Mouse (Mus musculus): ENCODE measurements at regions not wholly inside any gene's neighbourhood (a gene's known extent, or its start where the extent isn't known, plus 50 kb on each side); places are given as distances from the start of the nearest gene placed in this dataset.

GRCm38 (mm10) chrX:50537122-50537784, 109.0 kb upstream of the Olfr1324 start:
- DNase-seq (ENCODE audit: low read depth, low spot score): peak; percentile 40

- no peak for DNase-seq (ENCODE audit: low read depth, low spot score)
These were observed 75.7 kb upstream of the Olfr1324 start for GRCm38 (mm10) chrX:50504047-50504446.

- no peak for DNase-seq (ENCODE audit: low read depth, low spot score)
These were observed 72.9 kb upstream of the Olfr1324 start for GRCm38 (mm10) chrX:50501181-50501580.

GRCm38 (mm10) chrX:50490477-50490967, 62.2 kb upstream of the Olfr1324 start:
- DNase-seq (ENCODE audit: low read depth, low spot score): peak; percentile 8

All from forelimb bud, embryonic 11.5 days (tissue).